Mouse (Mus musculus) embryonic stem cell, embryonic (primary cell): ENCODE data around the gene Glce.

Experiments used
- CTCF ChIA-PET, 4 experiments: fragments of 300-600 bp in 2 of 4; fragments of 350-600 bp in 2 of 4; sonication (Branson Sonifier 250); formaldehyde crosslinking; loops; one replicate each; lab custom pipeline; 2022; ENCODE audit warnings: inconsistent platforms in 2 of 4; lab: Charles Lee
- POLR2A ChIA-PET, 4 experiments: fragments of 300-600 bp in 2 of 4; fragments of 350-600 bp in 2 of 4; sonication (Branson Sonifier 250); formaldehyde crosslinking; loops; one replicate each; lab custom pipeline; 2022; ENCODE audit warnings: antibody characterized with exemption in 4 of 4, inconsistent platforms in 1 of 4; lab: Charles Lee

Glce gene

GRCm38 (mm10) chr9:62080028-62080760 lies 42.3 kb downstream of the Glce start:
- CTCF ChIA-PET, result interaction anchor here in 1 of 4 experiments (1.1 kb wide), 1 partner anchor 29 kb away, joined by 4 read pairs; no protein-coding TSS in a partner anchor
- POLR2A ChIA-PET, result interaction anchor here in 2 of 4 experiments (0.6 to 1.5 kb wide), 4 partner anchors 14 to 398 kb away, joined by 3 to 6 read pairs (median 4); partner anchors contain the start of gene Glce (in 2 of the 2)

- ChIA-PET POLR2A (no interaction called here), CTCF (no interaction called here)
Measured at GRCm38 (mm10) chr9:62062234-62062633, 60.2 kb downstream of the Glce start.

- ChIA-PET POLR2A (interaction anchor here in 3 of 4 experiments (0.7 to 2.4 kb wide), 7 partner anchors 10 to 290 kb away, joined by 3 to 10 read pairs (median 3); partner anchors contain the start of genes Glce (in 1 of the 3) and Rplp1 (in 1 of the 3)), CTCF (interaction anchor here in 3 of 4 experiments (0.5 to 1.4 kb wide), 7 partner anchors 10 to 1454 kb away, joined by 3 to 5 read pairs (median 4); no protein-coding TSS in a partner anchor)
Measured at GRCm38 (mm10) chr9:62060431-62060830, 62.0 kb downstream of the Glce start.

GRCm38 (mm10) chr9:62059941-62060340 lies 62.5 kb downstream of the Glce start:
- ChIA-PET POLR2A (interaction anchor here in 2 of 4 experiments (0.7 to 2.4 kb wide), 5 partner anchors 9 to 228 kb away, joined by 3 to 10 read pairs (median 5); partner anchors contain the start of genes Glce (in 1 of the 2) and Rplp1 (in 1 of the 2)), CTCF (interaction anchor here (0.5 to 1.4 kb wide), 7 partner anchors 9 to 1453 kb away, joined by 3 to 5 read pairs (median 4); no protein-coding TSS in a partner anchor)

GRCm38 (mm10) chr9:62057881-62058506 lies 64.5 kb downstream of the Glce start:
- POLR2A ChIA-PET, result no interaction called here
- CTCF ChIA-PET, result interaction anchor here in 2 of 4 experiments (0.7 to 0.8 kb wide), 2 partner anchors 18 to 196 kb away, joined by 3 read pairs; no protein-coding TSS in a partner anchor

GRCm38 (mm10) chr9:62056206-62056605 lies 66.2 kb downstream of the Glce start:
- CTCF ChIA-PET, result interaction anchor here in 3 of 4 experiments (0.6 to 1.6 kb wide), 4 partner anchors 8 to 177 kb away, joined by 3 to 4 read pairs (median 4); no protein-coding TSS in a partner anchor

GRCm38 (mm10) chr9:62050801-62051200 lies 71.7 kb downstream of the Glce start:
- POLR2A ChIA-PET, result interaction anchor here in 3 of 4 experiments (0.7 to 2.5 kb wide), 18 partner anchors 9 to 202 kb away, joined by 3 to 12 read pairs (median 4); partner anchors contain the start of genes Glce (in 3 of the 3), Kif23 (in 1 of the 3) and Paqr5 (in 1 of the 3)
- CTCF ChIA-PET, result interaction anchor here (0.5 to 5.4 kb wide), 57 partner anchors 9 to 726 kb away, joined by 3 to 49 read pairs (median 4); partner anchors contain the start of genes Glce (in 2 of the 4), Paqr5 (in 1 of the 4) and Spesp1 (in 1 of the 4)

More at GRCm38 (mm10) chr9:62056206-62056605, 66.2 kb downstream of the Glce start:
- POLR2A ChIA-PET, result interaction anchor here in 2 of 4 experiments (0.6 to 2.0 kb wide), 3 partner anchors 12 to 359 kb away, joined by 3 to 7 read pairs (median 4); partner anchors contain the start of gene Glce (in 1 of the 2)

GRCm38 (mm10) chr9:62049166-62049565 lies 73.3 kb downstream of the Glce start:
- POLR2A ChIA-PET, result interaction anchor here in 2 of 4 experiments (1.9 to 2.5 kb wide), 2 partner anchors 74 to 102 kb away, joined by 6 to 11 read pairs; partner anchors contain the start of genes Glce (in 1 of the 2) and Kif23 (in 1 of the 2)
- CTCF ChIA-PET, result interaction anchor here in 3 of 4 experiments (0.6 to 2.2 kb wide), 3 partner anchors 9 to 190 kb away, joined by 4 to 49 read pairs (median 15); no protein-coding TSS in a partner anchor

- ChIA-PET POLR2A (interaction anchor here in 1 of 4 experiments (2.2 to 2.5 kb wide), 2 partner anchors 81 kb away, joined by 10 to 22 read pairs; partner anchors contain the start of gene Glce), CTCF (interaction anchor here in 1 of 4 experiments (3.6 kb wide), 1 partner anchor 10 kb away, joined by 41 read pairs; no protein-coding TSS in a partner anchor)
Measured at GRCm38 (mm10) chr9:62042167-62042566, 80.3 kb downstream of the Glce start.

- ChIA-PET CTCF (interaction anchor here (0.5 to 3.9 kb wide), 72 partner anchors 8 to 750 kb away, joined by 3 to 49 read pairs (median 4); partner anchors contain the start of genes Glce (in 2 of the 4), Paqr5 (in 2 of the 4) and Anp32a (in 1 of the 4)), POLR2A (interaction anchor here (0.5 to 2.5 kb wide), 31 partner anchors 9 to 675 kb away, joined by 3 to 22 read pairs (median 3); partner anchors contain the start of genes Glce (in 3 of the 4), Kif23 (in 2 of the 4), Paqr5 (in 2 of the 4) and Rplp1 (in 1 of the 4))
Measured at GRCm38 (mm10) chr9:62040008-62040608, 82.3 kb downstream of the Glce start.

GRCm38 (mm10) chr9:62035806-62036205 lies 86.6 kb downstream of the Glce start:
- ChIA-PET POLR2A (interaction anchor here in 3 of 4 experiments (0.8 to 3.3 kb wide), 13 partner anchors 8 to 125 kb away, joined by 3 to 15 read pairs (median 6); partner anchors contain the start of genes Glce (in 3 of the 3) and Paqr5 (in 3 of the 3)), CTCF (interaction anchor here in 3 of 4 experiments (1.0 to 2.1 kb wide), 4 partner anchors 9 to 19 kb away, joined by 3 to 9 read pairs (median 5); partner anchors contain the start of gene Paqr5 (in 1 of the 3))

GRCm38 (mm10) chr9:62032206-62032605 lies 90.2 kb downstream of the Glce start:
- ChIA-PET CTCF (interaction anchor here in 2 of 4 experiments (0.6 to 1.0 kb wide), 3 partner anchors 8 to 48 kb away, joined by 3 read pairs; no protein-coding TSS in a partner anchor), POLR2A (interaction anchor here in 1 of 4 experiments (0.6 to 1.8 kb wide), 3 partner anchors 90 to 739 kb away, joined by 3 to 5 read pairs (median 3); partner anchors contain the start of genes Glce and Rplp1)

- POLR2A ChIA-PET, result interaction anchor here in 3 of 4 experiments (0.5 to 3.6 kb wide), 10 partner anchors 8 to 993 kb away, joined by 3 to 15 read pairs (median 3); partner anchors contain the start of gene Glce (in 1 of the 3)
- CTCF ChIA-PET, result interaction anchor here (0.6 to 2.9 kb wide), 6 partner anchors 12 to 304 kb away, joined by 3 to 11 read pairs (median 6); no protein-coding TSS in a partner anchor
Measured at GRCm38 (mm10) chr9:62028072-62028471, 94.4 kb downstream of the Glce start.

- ChIA-PET CTCF (interaction anchor here (0.7 to 2.1 kb wide), 9 partner anchors 8 to 412 kb away, joined by 3 to 8 read pairs (median 4); no protein-coding TSS in a partner anchor), POLR2A (interaction anchor here in 3 of 4 experiments (0.7 to 3.6 kb wide), 15 partner anchors 8 to 1304 kb away, joined by 3 to 16 read pairs (median 4); partner anchors contain the start of gene Glce (in 3 of the 3))
Measured at GRCm38 (mm10) chr9:62026600-62026999, 95.9 kb downstream of the Glce start, which contains the start of gene Paqr5. TSS of gene Paqr5 (minus strand) at chr9:62026856.

- ChIA-PET CTCF (interaction anchor here in 1 of 4 experiments (2.1 kb wide), 1 partner anchor 15 kb away, joined by 8 read pairs; no protein-coding TSS in a partner anchor), POLR2A (interaction anchor here in 1 of 4 experiments (0.6 to 3.6 kb wide), 2 partner anchors 11 to 23 kb away, joined by 3 to 15 read pairs; no protein-coding TSS in a partner anchor)
Measured at GRCm38 (mm10) chr9:62025056-62025455, 97.4 kb downstream of the Glce start.

GRCm38 (mm10) chr9:62023879-62024278 lies 98.6 kb downstream of the Glce start:
- CTCF ChIA-PET, result interaction anchor here in 1 of 4 experiments (0.7 kb wide), 1 partner anchor 46 kb away, joined by 6 read pairs; no protein-coding TSS in a partner anchor
- POLR2A ChIA-PET, result interaction anchor here in 2 of 4 experiments (0.5 to 0.8 kb wide), 3 partner anchors 11 to 174 kb away, joined by 3 to 6 read pairs (median 4); no protein-coding TSS in a partner anchor
